ENCODE assay signal across 25 mouse cellular contexts in genomic region chr16:91162381-91162780, GRCm38 (mm10).
DNase-seq lines count a peak whose midpoint lies in the region; ATAC-seq and TF ChIP-seq lines count a peak whose summit lies in the region.
"Had no signal": no experiment of that assay in that cellular context is flagged by ENCODE, and none has a peak within 500 bp of the region (broad histone marks: within the 10 kb centered on the region; RNA-seq: fewer than 3 reads in every experiment).

No protein-coding gene starts in this region.

- peaks cover 5% of the 10 kb centered on the region; the same call in 1 of the 2 replicates for H3K4me1 ChIP-seq in embryonic facial prominence, embryonic 14.5 days (ENCODE audit: control insufficient read depth, insufficient read depth, low read length)
- H3K4me1 ChIP-seq in embryonic facial prominence, embryonic 10.5 days: peaks cover 4% of the 10 kb centered on the region; the same call in 1 of the 2 replicates
- no peaks in the 10 kb centered on the region for H3K4me1 ChIP-seq in midbrain, embryonic 11.5 days (ENCODE audit: control insufficient read depth, insufficient read depth, low read length)
- H3K4me1 ChIP-seq in midbrain, postnatal 0 days (ENCODE audit: insufficient read depth, low read length): no peaks in the 10 kb centered on the region

- no peak overlapping the region for H3K4me2 ChIP-seq in embryonic facial prominence, embryonic 14.5 days (ENCODE audit: low read depth, low read length)
- no peak overlapping the region for H3K4me2 ChIP-seq in midbrain, embryonic 11.5 days
- no peak overlapping the region for H3K4me2 ChIP-seq in midbrain, postnatal 0 days (ENCODE audit: low read depth, low read length, poor library complexity, severe bottlenecking)
- H3K4me2 ChIP-seq: embryonic facial prominence, embryonic 12.5 days; embryonic facial prominence, embryonic 15.5 days; forebrain, embryonic 13.5 days; forebrain, embryonic 15.5 days had no signal

- no peaks in the 10 kb centered on the region for H3K9me3 ChIP-seq in embryonic facial prominence, embryonic 14.5 days (ENCODE audit: control insufficient read depth, low read length)
- H3K9me3 ChIP-seq in embryonic facial prominence, embryonic 10.5 days: no peaks in the 10 kb centered on the region; the same call in 1 of the 2 replicates
- no peaks in the 10 kb centered on the region; the same call in 1 of the 2 replicates for H3K9me3 ChIP-seq in midbrain, embryonic 11.5 days (ENCODE audit: control insufficient read depth, low read length)
- no peaks in the 10 kb centered on the region for H3K9me3 ChIP-seq in midbrain, postnatal 0 days (ENCODE audit: low read length)
- H3K9me3 ChIP-seq: embryonic facial prominence, embryonic 12.5 days; embryonic facial prominence, embryonic 15.5 days; forebrain, embryonic 13.5 days; forebrain, embryonic 15.5 days; G1E had no signal

- H3K27me3 ChIP-seq in embryonic facial prominence, embryonic 14.5 days (replicated peaks; ENCODE audit: control insufficient read depth, insufficient read depth, low read length): 0 out of 2 replicates have a peak, but pooled peaks cover 2% of the 10 kb centered on the region
- H3K27me3 ChIP-seq in embryonic facial prominence, embryonic 10.5 days (replicated peaks; ENCODE audit: low read depth, poor library complexity, severe bottlenecking): peaks cover 89% of the 10 kb centered on the region
- H3K27me3 ChIP-seq in midbrain, embryonic 11.5 days (ENCODE audit: control insufficient read depth, insufficient read depth, low read length): peaks cover 48% of the 10 kb centered on the region
- peaks cover 25% of the 10 kb centered on the region for H3K27me3 ChIP-seq in midbrain, postnatal 0 days (ENCODE audit: insufficient read depth, low read length)

- no peak for ATAC-seq in embryonic facial prominence, embryonic 14.5 days (ENCODE audit: low read depth)
- no peak for ATAC-seq in midbrain, embryonic 11.5 days (ENCODE audit: low FRiP score)
- no peak for ATAC-seq in midbrain, postnatal 0 days (ENCODE audit: low FRiP score)
- peak; percentile 57 for ATAC-seq in megakaryocyte progenitor cell, adult 5-6 weeks (replicated peaks; ENCODE audit: poor library complexity)
- ATAC-seq: CD4-positive, CD25-positive, alpha-beta regulatory T cell, adult 4 months; forebrain, embryonic 13.5 days; forebrain, embryonic 15.5 days had no signal

- H3K9ac ChIP-seq in embryonic facial prominence, embryonic 14.5 days (ENCODE audit: low read depth, low read length): no peak overlapping the region
- no peak overlapping the region for H3K9ac ChIP-seq in midbrain, embryonic 11.5 days (ENCODE audit: low read length)
- no peak overlapping the region for H3K9ac ChIP-seq in midbrain, postnatal 0 days (replicated peaks; ENCODE audit: low read length, poor library complexity, severe bottlenecking)
- H3K9ac ChIP-seq: embryonic facial prominence, embryonic 12.5 days; embryonic facial prominence, embryonic 15.5 days; forebrain, embryonic 13.5 days; forebrain, embryonic 15.5 days had no signal

- TF ChIP-seq CTCF in midbrain, postnatal 0 days (IDR thresholded peaks at IDR 0.05): no peak

- WGBS in embryonic facial prominence, embryonic 14.5 days: 37% methylated on average over 6 of the region's 6 CpGs
- 77% methylated on average over 6 of the region's 6 CpGs for WGBS in embryonic facial prominence, embryonic 10.5 days
- whole genome bisulfite sequencing in midbrain, embryonic 11.5 days: 87% methylated on average over 6 of the region's 6 CpGs
- 92% methylated on average over 6 of the region's 6 CpGs for WGBS in midbrain, postnatal 0 days

- DNase-seq in embryonic facial prominence, embryonic 14.5 days (ENCODE audit: low spot score): peak; percentile 57
- no peak for DNase-seq in embryonic facial prominence, embryonic 10.5 days (ENCODE audit: low spot score)
- DNase-seq in midbrain, embryonic 11.5 days (ENCODE audit: low spot score, missing footprints): peak; percentile 62
- DNase-seq in midbrain, postnatal 0 days (ENCODE audit: low spot score): no peak
- DNase-seq in urinary bladder, adult 18-20 months (ENCODE audit: low spot score in 2 of 2): no peak
- DNase-seq: adrenal gland, adult 2 months; adrenal gland, postnatal 10 days; adrenal gland, postnatal 25 days; B cell, adult 2 months; cerebellum, adult 11 months; cerebellum, adult 18-20 months; cerebellum, adult 8-10 months; cerebellum, adult 9-11 months; cerebellum, postnatal 14 days; cerebellum, postnatal 36 days; embryo, embryonic 11 days had no signal

- H3K36me3 ChIP-seq in embryonic facial prominence, embryonic 14.5 days (ENCODE audit: control insufficient read depth, insufficient read depth, low read length): no peaks in the 10 kb centered on the region
- H3K36me3 ChIP-seq in embryonic facial prominence, embryonic 10.5 days (replicated peaks): no peaks in the 10 kb centered on the region
- H3K36me3 ChIP-seq in midbrain, embryonic 11.5 days (ENCODE audit: control insufficient read depth, insufficient read depth, low read length): no peaks in the 10 kb centered on the region
- no peaks in the 10 kb centered on the region for H3K36me3 ChIP-seq in midbrain, postnatal 0 days (ENCODE audit: insufficient read depth, low read length)
- H3K36me3 ChIP-seq: embryonic facial prominence, embryonic 12.5 days; embryonic facial prominence, embryonic 15.5 days; forebrain, embryonic 10.5 days; forebrain, embryonic 15.5 days; G1E had no signal

- H3K27ac ChIP-seq in embryonic facial prominence, embryonic 14.5 days (replicated peaks; ENCODE audit: low read depth, low read length): no peak overlapping the region
- no peak overlapping the region for H3K27ac ChIP-seq in embryonic facial prominence, embryonic 10.5 days (replicated peaks)
- no peak overlapping the region for H3K27ac ChIP-seq in midbrain, embryonic 11.5 days (ENCODE audit: low read depth, low read length)
- H3K27ac ChIP-seq in midbrain, postnatal 0 days (ENCODE audit: low read depth, low read length): no peak overlapping the region
- H3K27ac ChIP-seq: embryonic facial prominence, embryonic 12.5 days; embryonic facial prominence, embryonic 15.5 days; forebrain, embryonic 10.5 days; forebrain, embryonic 13.5 days; forebrain, embryonic 15.5 days had no signal

- H3K4me3 ChIP-seq in embryonic facial prominence, embryonic 14.5 days (ENCODE audit: low read depth, low read length): no peak overlapping the region
- no peak overlapping the region for H3K4me3 ChIP-seq in embryonic facial prominence, embryonic 10.5 days
- no peak overlapping the region for H3K4me3 ChIP-seq in midbrain, embryonic 11.5 days (ENCODE audit: low read depth, low read length)
- no peak overlapping the region for H3K4me3 ChIP-seq in midbrain, postnatal 0 days (ENCODE audit: low read depth, low read length)
- H3K4me3 ChIP-seq: embryonic facial prominence, embryonic 12.5 days; embryonic facial prominence, embryonic 15.5 days; erythroblast, embryonic 14.5 days; forebrain, embryonic 10.5 days; forebrain, embryonic 13.5 days; forebrain, embryonic 15.5 days had no signal

Comparison
In these comparisons a context has a peak if more than half of its experiments do, and no peak if none do; other contexts are left out.
1. DNase-seq: peak in embryonic facial prominence, embryonic 14.5 days (single experiment) and midbrain, embryonic 11.5 days (single experiment); none in embryonic facial prominence, embryonic 10.5 days (single experiment), midbrain, postnatal 0 days (single experiment) and urinary bladder, adult 18-20 months (0 of 2).